Mouse (Mus musculus): Measurements from ENCODE around the gene Gkn3.

The Gkn3 gene

DNA sequence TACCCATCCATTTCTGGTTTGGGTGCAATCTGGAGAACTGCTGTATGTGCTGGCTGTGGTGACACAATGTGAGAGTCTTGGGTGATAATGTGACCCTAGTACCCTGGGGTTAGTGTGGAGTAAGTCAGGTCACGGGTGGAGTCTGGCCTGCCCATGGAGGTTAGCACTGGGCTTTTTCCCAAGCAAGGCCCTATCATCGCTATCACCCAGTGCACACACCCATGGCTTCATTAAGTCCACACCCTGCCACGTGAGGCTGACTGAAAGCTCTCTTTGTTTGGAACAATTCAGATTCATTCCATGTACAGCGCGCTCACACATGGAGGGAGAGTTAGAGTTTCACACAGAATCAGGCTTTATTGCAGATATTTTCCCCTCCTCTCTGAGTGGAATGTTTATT is 34.3 kb downstream of the Gkn3 start:
- DNase-seq (ENCODE audit: low spot score), result peak; percentile 28

DNA sequence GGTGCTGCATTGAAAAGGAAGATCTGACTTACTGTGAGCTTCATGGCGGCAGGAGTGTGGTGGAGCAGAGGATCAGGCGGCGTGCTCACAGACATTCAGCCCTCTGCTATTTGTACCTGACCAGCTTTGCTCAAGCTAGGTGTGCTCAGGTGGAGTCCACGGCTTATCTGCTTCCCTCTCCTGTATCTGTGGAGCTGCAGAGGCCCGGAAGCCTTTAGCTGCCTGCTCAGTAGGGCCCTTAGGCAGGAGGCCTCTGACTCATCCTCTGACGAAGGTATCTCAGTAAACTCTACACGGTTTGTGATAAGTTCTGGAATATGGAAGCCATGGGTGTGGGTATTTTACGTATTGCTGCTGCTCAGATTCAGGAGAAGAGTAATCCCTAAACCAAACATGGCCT is 37.9 kb downstream of the Gkn3 start, which contains the start of gene Gkn1:
TSS of gene Gkn1 (minus strand) at position 114 of the 400 bp plus-strand sequence.
- no peak for DNase-seq (ENCODE audit: low spot score)

DNA sequence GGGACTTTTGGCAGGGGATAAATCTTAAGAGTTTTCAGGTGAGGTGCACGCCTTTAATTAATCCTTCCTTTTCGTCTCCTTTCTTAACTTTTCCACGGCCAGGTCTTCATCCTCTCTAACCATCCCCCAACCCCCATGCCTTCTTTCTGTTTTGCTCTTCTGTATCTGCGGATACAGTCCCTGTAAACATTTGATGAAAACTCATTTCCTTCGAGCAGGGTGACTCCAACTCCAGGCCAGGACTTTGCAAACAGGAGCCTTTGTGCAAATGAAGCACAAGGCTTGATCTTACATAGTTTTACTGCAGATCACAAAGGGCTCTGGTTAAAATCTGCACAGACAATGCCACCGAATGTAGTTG is 52.8 kb downstream of the Gkn3 start:
- DNase-seq (ENCODE audit: low spot score), result no peak

DNA sequence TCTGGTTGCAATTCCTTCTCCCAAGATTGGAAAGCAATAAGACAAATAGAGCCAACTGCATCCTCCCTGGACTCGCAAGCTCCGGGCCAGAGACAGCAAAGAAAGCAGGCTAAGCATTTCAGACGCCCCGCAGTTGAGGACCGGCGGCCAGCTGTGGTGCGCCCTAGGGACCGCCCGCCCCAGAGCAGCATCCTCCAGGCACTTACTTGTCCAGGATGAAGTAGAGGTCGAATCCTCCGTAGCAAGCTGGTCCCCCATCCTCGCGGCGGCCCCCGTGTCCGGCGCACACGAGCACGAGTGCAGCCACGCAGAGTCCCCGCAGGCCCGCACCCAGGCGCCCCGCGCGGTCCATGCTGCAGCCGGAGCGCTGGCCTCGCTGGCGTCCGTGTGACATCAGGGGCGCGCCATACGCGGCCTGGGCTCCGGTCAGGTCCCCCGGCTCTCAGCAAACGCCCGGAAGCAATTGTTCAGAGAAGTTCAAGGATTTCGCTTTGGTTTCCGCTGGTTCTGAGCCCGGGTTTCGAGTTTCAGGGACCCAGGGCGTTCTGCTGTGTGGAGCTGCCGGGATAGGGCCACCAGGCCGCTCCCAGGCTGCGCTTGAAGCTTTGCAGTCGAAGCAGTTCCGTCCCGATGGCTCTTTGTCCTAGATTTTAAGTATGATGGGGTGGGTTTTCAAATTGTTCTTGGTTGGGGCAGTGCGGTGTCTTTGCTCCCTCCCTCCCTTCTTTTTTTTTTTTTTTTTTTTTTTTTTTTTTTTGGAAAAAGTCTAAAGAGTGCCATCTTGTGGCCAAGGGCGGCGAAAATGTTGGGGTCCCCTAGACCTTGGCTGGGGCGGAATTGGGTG is 53.4 kb downstream of the Gkn3 start, which contains the start of gene Antxr1:
TSS of gene Antxr1 (minus strand) at position 731 of the 844 bp plus-strand sequence.
- peak; percentile 76 for DNase-seq (ENCODE audit: low spot score)

DNA sequence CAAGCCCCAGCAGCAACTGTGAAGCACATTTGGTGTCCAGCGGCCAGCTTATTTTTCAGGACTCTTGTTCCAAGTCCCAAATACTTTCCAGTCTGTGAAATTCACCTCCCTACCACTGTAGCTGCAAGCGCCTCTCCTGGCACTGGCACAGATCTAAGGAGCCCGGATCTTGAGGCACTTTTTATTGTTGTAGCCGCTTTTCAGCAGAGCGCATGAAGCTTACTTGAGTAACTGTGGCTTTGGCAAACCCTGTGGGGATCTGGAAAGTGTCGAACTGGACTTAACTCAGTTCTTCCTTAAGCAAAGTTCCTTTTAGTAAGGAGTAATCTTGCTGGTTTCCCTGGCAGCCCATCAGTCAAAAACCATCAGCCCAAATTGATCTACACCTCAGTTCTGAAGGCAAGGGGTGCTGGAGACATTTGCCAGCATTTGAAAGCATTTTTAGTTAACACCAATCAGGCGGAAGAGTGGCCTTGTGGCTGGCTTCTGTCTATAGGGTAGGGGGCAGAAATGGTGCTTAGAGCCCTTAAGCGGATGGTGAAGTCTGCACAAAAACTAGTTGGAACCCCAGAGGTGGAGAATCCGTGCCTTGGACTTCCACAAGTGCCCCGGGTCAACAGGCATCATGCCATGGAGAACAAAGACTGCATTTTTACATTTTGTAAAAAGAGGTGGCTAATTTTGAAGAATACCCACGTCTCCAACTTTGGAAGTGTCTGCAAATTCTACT is 54.2 kb downstream of the Gkn3 start:
- peak; percentile 37 for DNase-seq (ENCODE audit: low spot score)

Measured in retina, embryonic 14.5 days (tissue).